Mouse (Mus musculus) lung, embryonic 16.5 days (tissue): ENCODE data around the gene Ncoa5. TPM values are rescaled to one million over a fixed set of nuclear protein-coding genes. Genes with fewer than 3 reads are reported as not detected.

Source experiments
- ATAC-seq: fragments of 200-750 bp; cut with Nextera tagmentation; 2 replicates; pipeline ENCODE4 v1.8.0; 2017; ENCODE audit warnings: low read depth, mild to moderate bottlenecking, moderate library complexity
- H3K27ac ChIP-seq: fragments of 300-500 bp; sonication (generic); 2 replicates; pipeline ENCODE4 v1.5.1; 2014; ENCODE audit warnings: mild to moderate bottlenecking, control low read depth, low read length
- H3K27me3 ChIP-seq: fragments of 300-500 bp; sonication (generic); 2 replicates; pipeline ENCODE4 v1.6.1; 2014; ENCODE audit warnings: low read depth, low read length, mixed read lengths; ENCODE audit not compliant: control insufficient read depth, insufficient read depth
- H3K36me3 ChIP-seq: fragments of 300-500 bp; sonication (generic); 2 replicates; pipeline ENCODE4 v1.6.1; 2014; ENCODE audit warnings: low read length; ENCODE audit not compliant: control insufficient read depth, insufficient read depth
- H3K4me1 ChIP-seq: fragments of 300-500 bp; sonication (generic); replicated peaks from 2 replicates; pipeline ENCODE4 v1.6.1; 2014; ENCODE audit warnings: low read length, mixed read lengths; ENCODE audit not compliant: control insufficient read depth, insufficient read depth
- H3K4me2 ChIP-seq: fragments of 300-500 bp; sonication (generic); 2 replicates; pipeline ENCODE4 v1.6.1; 2014; ENCODE audit warnings: low read depth, low read length, control low read depth
- H3K4me3 ChIP-seq: fragments of 300-500 bp; sonication (generic); 2 replicates; pipeline ENCODE4 v1.5.1; 2014; ENCODE audit warnings: mild to moderate bottlenecking, low read length, control low read depth
- H3K9ac ChIP-seq: fragments of 300-500 bp; sonication (generic); 2 replicates; pipeline ENCODE4 v1.6.1; 2014; ENCODE audit warnings: low read length, control low read depth
- H3K9me3 ChIP-seq: fragments of 300-500 bp; sonication (generic); 2 replicates; pipeline ENCODE4 v1.6.1; 2016; ENCODE audit warnings: low read length; ENCODE audit not compliant: control insufficient read depth
- WGBS: fragments of 180-500 bp; shearing (Covaris S2); extraction: QIAGEN DNeasy Blood & Tissue Kit; methylation state at CpG from one replicate; pipeline ENCODE4 v1.1.7; 2014; 5-methylcytosine and 5-hydroxymethylcytosine counted together
- polyA plus RNA-seq: library from polyadenylated mRNA; unstranded; fragments of >200 nt; fragmentation: Nextera tagmentation; extraction: Ambion mirVana; gene quantifications from 2 replicates; pipeline ENCODE4 v1.2.1, GENCODE M21; 2015

Ncoa5 gene
- polyA plus RNA-seq, 1 experiment from 2014 or later: 64.3 TPM

GRCm38 (mm10) chr2:164960716-164961441, 73.8 kb downstream of the Ncoa5 start, which contains the start of gene Slc12a5:
Gene Slc12a5, plus strand, starts transcription at chr2:164960802.
- Histone ChIP-seq H3K4me3 (peak within 1 kb of the TSS; percentile 59), H3K4me2 (peak within 1 kb of the TSS; percentile 79), H3K9me3 (no peaks in the 10 kb centered on the region), H3K36me3 (no peaks in the 10 kb centered on the region), H3K27me3 (peaks cover 2% of the 10 kb centered on the region; the same call in 1 of the 2 replicates), H3K9ac (peak within 1 kb of the TSS; percentile 63), H3K27ac (no peak within 1 kb of the TSS), H3K4me1 (peaks cover 2% of the 10 kb centered on the region; the same call in 1 of the 2 replicates)
- 2% methylated on average over 31 of the region's 54 CpGs for WGBS
- ATAC-seq: peak; percentile 82

GRCm38 (mm10) chr2:164957548-164958315, 76.9 kb downstream of the Ncoa5 start:
- no peaks in the 10 kb centered on the region for H3K36me3 ChIP-seq
- no peak overlapping the region for H3K4me3 ChIP-seq
- ATAC-seq: no peak
- no peak overlapping the region for H3K4me2 ChIP-seq
- peaks cover 16% of the 10 kb centered on the region for H3K27me3 ChIP-seq
- no peak overlapping the region for H3K27ac ChIP-seq
- peaks cover 2% of the 10 kb centered on the region; the same call in 1 of the 2 replicates for H3K4me1 ChIP-seq
- 64% methylated on average over 9 of the region's 9 CpGs for WGBS
- H3K9me3 ChIP-seq: no peaks in the 10 kb centered on the region
- H3K9ac ChIP-seq: no peak overlapping the region

- H3K4me2 ChIP-seq: no peak overlapping the region
- no peaks in the 10 kb centered on the region for H3K36me3 ChIP-seq
- 47% methylated on average over 5 of the region's 5 CpGs for WGBS
- no peak overlapping the region for H3K27ac ChIP-seq
- no peak overlapping the region for H3K4me3 ChIP-seq
- H3K4me1 ChIP-seq: peaks cover 2% of the 10 kb centered on the region; the same call in 1 of the 2 replicates
- no peak for ATAC-seq
- H3K27me3 ChIP-seq: peaks cover 30% of the 10 kb centered on the region
- H3K9ac ChIP-seq: no peak overlapping the region
- 0 out of 2 replicates have a peak, but pooled peaks cover 3% of the 10 kb centered on the region for H3K9me3 ChIP-seq
Observed at GRCm38 (mm10) chr2:164956195-164956594, 78.5 kb downstream of the Ncoa5 start.

- Histone ChIP-seq H3K27me3 (peaks cover 34% of the 10 kb centered on the region), H3K4me1 (peaks cover 2% of the 10 kb centered on the region; the same call in 1 of the 2 replicates), H3K36me3 (no peaks in the 10 kb centered on the region), H3K27ac (no peak overlapping the region), H3K9ac (no peak overlapping the region), H3K4me2 (no peak overlapping the region), H3K9me3 (0 out of 2 replicates have a peak, but pooled peaks cover 3% of the 10 kb centered on the region), H3K4me3 (no peak overlapping the region)
- ATAC-seq: no peak
- WGBS: 65% methylated on average over 4 of the region's 4 CpGs
Observed at GRCm38 (mm10) chr2:164955725-164956124, 78.9 kb downstream of the Ncoa5 start.

- peak; percentile 78 for ATAC-seq
- peaks cover 59% of the 10 kb centered on the region for H3K27me3 ChIP-seq
- WGBS: under 1% methylated on average over 21 of the region's 21 CpGs
- peak overlapping the region; percentile 14; the same call in 1 of the 2 replicates for H3K4me2 ChIP-seq
- H3K36me3 ChIP-seq: no peaks in the 10 kb centered on the region
- H3K27ac ChIP-seq: no peak overlapping the region
- 0 out of 2 replicates have a peak, but pooled peaks cover 3% of the 10 kb centered on the region for H3K9me3 ChIP-seq
- no peak overlapping the region for H3K4me3 ChIP-seq
- peaks cover 2% of the 10 kb centered on the region; the same call in 1 of the 2 replicates for H3K4me1 ChIP-seq
- no peak overlapping the region for H3K9ac ChIP-seq
Observed at GRCm38 (mm10) chr2:164953224-164953623, 81.4 kb downstream of the Ncoa5 start.

- Histone ChIP-seq H3K4me1 (peaks cover 2% of the 10 kb centered on the region; the same call in 1 of the 2 replicates), H3K27me3 (peaks cover 66% of the 10 kb centered on the region), H3K9me3 (0 out of 2 replicates have a peak, but pooled peaks cover 3% of the 10 kb centered on the region), H3K4me2 (no peak overlapping the region), H3K4me3 (no peak overlapping the region), H3K27ac (no peak overlapping the region), H3K9ac (no peak overlapping the region), H3K36me3 (no peaks in the 10 kb centered on the region)
- ATAC-seq: no peak
- 33% methylated on average over 13 of the region's 13 CpGs for WGBS
Observed at GRCm38 (mm10) chr2:164952448-164952847, 82.2 kb downstream of the Ncoa5 start.

GRCm38 (mm10) chr2:164951745-164952144, 82.9 kb downstream of the Ncoa5 start:
- no peak overlapping the region for H3K9ac ChIP-seq
- peaks cover 69% of the 10 kb centered on the region for H3K27me3 ChIP-seq
- H3K4me3 ChIP-seq: no peak overlapping the region
- no peak overlapping the region for H3K27ac ChIP-seq
- no peak overlapping the region for H3K4me2 ChIP-seq
- WGBS: 77% methylated on average over 4 of the region's 4 CpGs
- H3K9me3 ChIP-seq: 0 out of 2 replicates have a peak, but pooled peaks cover 3% of the 10 kb centered on the region
- ATAC-seq: no peak
- H3K36me3 ChIP-seq: no peaks in the 10 kb centered on the region
- peaks cover 2% of the 10 kb centered on the region; the same call in 1 of the 2 replicates for H3K4me1 ChIP-seq

- peaks cover 2% of the 10 kb centered on the region; the same call in 1 of the 2 replicates for H3K4me1 ChIP-seq
- no peaks in the 10 kb centered on the region for H3K36me3 ChIP-seq
- peaks cover 69% of the 10 kb centered on the region for H3K27me3 ChIP-seq
- no peak overlapping the region for H3K4me2 ChIP-seq
- WGBS: 30% methylated on average over 13 of the region's 13 CpGs
- no peak overlapping the region for H3K27ac ChIP-seq
- 0 out of 2 replicates have a peak, but pooled peaks cover 3% of the 10 kb centered on the region for H3K9me3 ChIP-seq
- H3K4me3 ChIP-seq: no peak overlapping the region
- ATAC-seq: no peak
- H3K9ac ChIP-seq: no peak overlapping the region
Observed at GRCm38 (mm10) chr2:164950501-164950900, 84.2 kb downstream of the Ncoa5 start.
